Mouse (Mus musculus) left cerebral cortex, postnatal 10 days (tissue): ENCODE results near the gene Hnf1a. TPM values are rescaled to one million over a fixed set of nuclear protein-coding genes. Genes with fewer than 3 reads are reported as not detected.

Experiments
- DNase-seq, 2 experiments: peaks; one replicate each; pipeline ENCODE4 v3.0.0; 2021 to 2022; ENCODE audit warnings: low spot score in 2 of 2, mixed read lengths in 1 of 2; ENCODE audit errors: extremely low spot score in 1 of 2
- intact Hi-C: fragments of 180-260 bp; cut with DNase I; formaldehyde crosslinking; loops from one replicate; pipeline ENCODE4 v1.15.1; 2025
- total RNA-seq, 2 experiments: library from RNA; stranded (reverse); gene quantifications; 2 replicates each; pipeline ENCODE4 v1.2.3; 2021

Hnf1a gene
- total RNA-seq, 2 experiments from 2014 or later, result not detected

- intact Hi-C loops, result no loop called here
- no peak for DNase-seq
These were observed 54.1 kb downstream of the Hnf1a start for GRCm38 (mm10) chr5:114916777-114917176.

GRCm38 (mm10) chr5:114915854-114916253, 55.0 kb downstream of the Hnf1a start:
- intact Hi-C loops, result no loop called here
- no peak for DNase-seq

- DNase-seq, result no peak
- intact Hi-C loops, result loop anchor here (5.0 kb wide), 1 partner anchor 78 kb away; no protein-coding TSS in a partner anchor
These were observed 56.0 kb downstream of the Hnf1a start for GRCm38 (mm10) chr5:114914855-114915254.

GRCm38 (mm10) chr5:114913686-114914085, 57.2 kb downstream of the Hnf1a start:
- intact Hi-C loops, result loop anchor here (5.0 kb wide), 1 partner anchor 76 kb away; no protein-coding TSS in a partner anchor
- no peak for DNase-seq

- intact Hi-C loops, result no loop called here
- no peak for DNase-seq
These were observed 62.1 kb downstream of the Hnf1a start for GRCm38 (mm10) chr5:114908598-114909305.

- intact Hi-C loops, result no loop called here
- peak in 1 of 2 experiments; percentile 45 for DNase-seq
These were observed 68.5 kb downstream of the Hnf1a start for GRCm38 (mm10) chr5:114902413-114902812.

Other genes starting within 250 kb of the Hnf1a start
- 10 to 100 TPM; 34.7 to 36.3 TPM for gene Ankrd13a, start 196.4 kb downstream of the Hnf1a start, total RNA-seq
- 10 to 100 TPM; 46.8 to 47.2 TPM for gene Git2, start 195.6 kb downstream of the Hnf1a start, total RNA-seq
- gene 1500011B03Rik, start 147.6 kb downstream of the Hnf1a start, total RNA-seq, result 100 to 1,000 TPM; 165 to 184 TPM
- not detected for gene 4930519G04Rik, start 117.4 kb downstream of the Hnf1a start, total RNA-seq
- gene Gm9936, start 112.4 kb downstream of the Hnf1a start, total RNA-seq, result 1 to 10 TPM; 1.3 to 2.0 TPM
- 1 to 10 TPM in 1 of 2 experiments, under 1 TPM in 1; 0.43 to 1.1 TPM for gene Oasl2, start 74.2 kb downstream of the Hnf1a start, total RNA-seq
- gene Oasl1, start 47.9 kb downstream of the Hnf1a start, total RNA-seq, result not detected
- 100 to 1,000 TPM; 203 to 206 TPM for gene 2210016L21Rik, start 28.9 kb downstream of the Hnf1a start, total RNA-seq
- gene Sppl3, start 40.0 kb upstream of the Hnf1a start, total RNA-seq, result 100 to 1,000 TPM; 112 to 115 TPM
- gene Gm10401, start 127.2 kb upstream of the Hnf1a start, total RNA-seq, result not detected
- 1 to 10 TPM; 4.9 to 5.8 TPM for gene Acads, start 148.3 kb upstream of the Hnf1a start, total RNA-seq
- 10 to 100 TPM; 22.5 to 27.2 TPM for gene Unc119b, start 163.9 kb upstream of the Hnf1a start, total RNA-seq
- 10 to 100 TPM; 68.0 to 72.3 TPM for gene Mlec, start 187.1 kb upstream of the Hnf1a start, total RNA-seq
- 100 to 1,000 TPM; 109 to 111 TPM for gene Cabp1, start 223.3 kb upstream of the Hnf1a start, total RNA-seq